25 mouse cellular contexts compared by ENCODE assay signal in the genomic region with DNA sequence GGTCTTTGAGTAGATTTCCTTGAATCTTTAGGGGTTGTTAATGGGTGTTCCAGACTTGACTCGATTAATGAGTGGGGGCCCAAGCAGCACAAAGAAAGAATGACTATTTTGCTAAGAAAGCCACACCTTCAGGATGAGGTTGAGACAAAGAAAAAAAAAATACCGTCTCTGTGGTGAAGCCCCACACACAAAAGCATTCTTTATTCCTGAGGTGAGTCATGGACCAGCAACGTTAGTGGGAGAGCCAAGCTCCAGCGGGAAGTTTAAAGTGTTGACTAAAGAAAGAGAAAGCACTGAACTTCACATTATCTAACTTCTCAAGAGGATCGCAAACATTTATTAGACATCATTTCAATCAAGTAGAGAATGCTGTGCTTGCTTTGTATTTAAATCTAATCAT. TPM values are rescaled to one million over a fixed set of nuclear protein-coding genes. Genes with fewer than 3 reads are reported as not detected.
A peak's percentile ranks its signal among the peaks of the same experiment; 100 is the strongest.
DNase-seq lines count a peak whose midpoint lies in the region; ATAC-seq lines count a peak whose summit lies in the region.
"Had no signal": no experiment of that assay in that cellular context is flagged by ENCODE, and none has a peak within 500 bp of the region (broad histone marks: within the 10 kb centered on the region; RNA-seq: fewer than 3 reads in every experiment).

No protein-coding gene starts in this region.

- no peak for DNase-seq in lung, postnatal 14 days
- peak; percentile 94 for DNase-seq in Muller cell, postnatal 12 days (ENCODE audit: inconsistent ontology term)
- peak; percentile 72 for DNase-seq in fibroblast of lung, adult 2 months (ENCODE audit: low read depth)
- no peak for DNase-seq in spleen, postnatal 10 days (ENCODE audit: low spot score in 2 of 2)
- no peak for DNase-seq in B cell, adult 2 months
- DNase-seq: adrenal gland, postnatal 14 days; cerebellum, adult 8-10 months; gastrocnemius, postnatal 36 days; kidney, adult 8-10 months; kidney, postnatal 25 days; liver; thymus, postnatal 25 days had no signal

- H3K4me2 ChIP-seq in lung, embryonic 16.5 days (ENCODE audit: low read depth, low read length) = no peak overlapping the region
- H3K4me2 ChIP-seq: forebrain, embryonic 12.5 days; heart, embryonic 15.5 days; intestine, embryonic 15.5 days; liver, embryonic 15.5 days; midbrain, embryonic 12.5 days had no signal

- H3K4me1 ChIP-seq in lung, embryonic 16.5 days (replicated peaks; ENCODE audit: control insufficient read depth, insufficient read depth, low read length) = no peaks in the 10 kb centered on the region
- H3K4me1 ChIP-seq: forebrain, embryonic 12.5 days; heart, embryonic 15.5 days; intestine, embryonic 15.5 days; midbrain, embryonic 12.5 days had no signal

- no peaks in the 10 kb centered on the region for H3K36me3 ChIP-seq in lung, embryonic 16.5 days (ENCODE audit: control insufficient read depth, insufficient read depth, low read length)
- H3K36me3 ChIP-seq: forebrain, embryonic 12.5 days; heart, embryonic 15.5 days; intestine, embryonic 15.5 days; limb, embryonic 10.5 days; liver, embryonic 15.5 days; midbrain, embryonic 12.5 days had no signal

- no peak overlapping the region for H3K9ac ChIP-seq in lung, embryonic 16.5 days (ENCODE audit: low read length)
- H3K9ac ChIP-seq: forebrain, embryonic 12.5 days; heart, embryonic 15.5 days; intestine, embryonic 15.5 days; liver, embryonic 15.5 days; midbrain, embryonic 12.5 days had no signal

- WGBS in lung, embryonic 16.5 days = 45% methylated on average over 5 of the region's 5 CpGs

- no peaks in the 10 kb centered on the region for H3K9me3 ChIP-seq in lung, embryonic 16.5 days (ENCODE audit: control insufficient read depth, low read length)
- H3K9me3 ChIP-seq: forebrain, embryonic 12.5 days; heart, embryonic 15.5 days; intestine, embryonic 15.5 days; limb, embryonic 10.5 days; liver, embryonic 15.5 days; midbrain, embryonic 12.5 days had no signal

- peak overlapping the region; percentile 81 for H3K27ac ChIP-seq in lung, embryonic 16.5 days (ENCODE audit: low read length)
- H3K27ac ChIP-seq: forebrain, embryonic 12.5 days; heart, embryonic 15.5 days; intestine, embryonic 15.5 days; layer of hippocampus, adult 2 months; limb, embryonic 10.5 days; liver, embryonic 15.5 days; midbrain, embryonic 12.5 days had no signal

- H3K4me3 ChIP-seq in lung, embryonic 16.5 days (ENCODE audit: low read length) = no peak overlapping the region
- H3K4me3 ChIP-seq: forebrain, embryonic 12.5 days; heart, embryonic 15.5 days; intestine, embryonic 15.5 days; layer of hippocampus, adult 2 months; limb, embryonic 10.5 days; liver, embryonic 15.5 days; midbrain, embryonic 12.5 days had no signal

- ATAC-seq in lung, embryonic 16.5 days (ENCODE audit: low read depth) = 0 out of 2 replicates have a peak, but pooled peaks have one; percentile 43
- no peak for ATAC-seq in megakaryocyte, adult 5-6 weeks (ENCODE audit: poor library complexity, severe bottlenecking)
- ATAC-seq: CD4-positive, CD25-positive, alpha-beta regulatory T cell, adult 4 months; hindbrain, embryonic 16.5 days; intestine, embryonic 15.5 days had no signal

- H3K27me3 ChIP-seq in lung, embryonic 16.5 days (ENCODE audit: control insufficient read depth, insufficient read depth, low read depth, low read length) = no peaks in the 10 kb centered on the region
- H3K27me3 ChIP-seq: forebrain, embryonic 12.5 days; heart, embryonic 15.5 days; intestine, embryonic 15.5 days; midbrain, embryonic 12.5 days had no signal

RNA-seq across cellular contexts. Expression of a gene that starts 24.2 kb away (rescaled TPM):
- polyA plus RNA-seq in lung, embryonic 16.5 days (2015; fragmentation: Nextera tagmentation; extraction: Ambion mirVana) = 0.21 and 0.28 TPM in 2 replicates
- total RNA-seq in megakaryocyte, adult 5-6 weeks (2015) = 0.18 and 0.59 TPM in 2 replicates
- not detected in 2 replicates for total RNA-seq in megakaryocyte, adult 5-6 weeks (2017)
- total RNA-seq: adrenal gland, postnatal 14 days; gastrocnemius, postnatal 36 days; layer of hippocampus, adult 2 months; layer of hippocampus, postnatal 25 days had no signal
- polyA plus RNA-seq: CD4-positive, CD25-positive, alpha-beta regulatory T cell, adult 4 months; forebrain, embryonic 12.5 days; hindbrain, embryonic 16.5 days; intestine, embryonic 15.5 days; limb, embryonic 10.5 days; midbrain, embryonic 12.5 days; neural tube, embryonic 11.5 days had no signal

Comparison
In these comparisons a context has a peak if more than half of its experiments do, and no peak if none do; other contexts are left out.
1. DNase-seq: peak in Muller cell, postnatal 12 days (single experiment) and fibroblast of lung, adult 2 months (single experiment); none in lung, postnatal 14 days (single experiment), spleen, postnatal 10 days (0 of 2) and B cell, adult 2 months (0 of 2).